Mouse (Mus musculus) heart, embryonic 14.5 days (tissue): Measurements from ENCODE around the gene Sec22c. TPM values are rescaled to one million over a fixed set of nuclear protein-coding genes. Genes with fewer than 3 reads are reported as not detected.

Experiments
- ATAC-seq: fragments of 200-750 bp; cut with Nextera tagmentation; 2 replicates; pipeline ENCODE4 v1.8.0; 2017; ENCODE audit warnings: low read depth, moderate TSS enrichment; ENCODE audit not compliant: insufficient number of reproducible peaks, insufficient read depth, low FRiP score
- H3K27ac ChIP-seq, 2 experiments: fragments of 200-500 bp in 1 of 2; fragments of 300-500 bp in 1 of 2; sonication (generic) in 1 of 2; replicated peaks in 1 of 2; 2 replicates each; pipeline ENCODE4 v1.5.1; 2012 to 2014; ENCODE audit warnings: low read depth in 2 of 2, low read length in 2 of 2, control low read depth in 1 of 2, mild to moderate bottlenecking in 1 of 2, mixed read lengths in 1 of 2; ENCODE audit not compliant: control insufficient read depth in 1 of 2, insufficient read depth in 1 of 2
- H3K27me3 ChIP-seq: fragments of 300-500 bp; sonication (generic); 2 replicates; pipeline ENCODE4 v1.6.1; 2014; ENCODE audit warnings: mild to moderate bottlenecking, low read length, control low read depth; ENCODE audit not compliant: control insufficient read depth, insufficient read depth
- H3K36me3 ChIP-seq: fragments of 300-500 bp; sonication (generic); 2 replicates; pipeline ENCODE4 v1.6.1; 2014; ENCODE audit warnings: mild to moderate bottlenecking, control low read depth, low read length, mixed read lengths; ENCODE audit not compliant: control insufficient read depth, insufficient read depth
- H3K4me1 ChIP-seq, 2 experiments: fragments of 200-500 bp in 1 of 2; fragments of 300-500 bp in 1 of 2; sonication (generic) in 1 of 2; 2 replicates each; pipeline ENCODE4 v1.6.1; 2012 to 2014; ENCODE audit warnings: low read length in 2 of 2, control low read depth in 1 of 2, mixed read lengths in 1 of 2; ENCODE audit not compliant: control insufficient read depth in 2 of 2, insufficient read depth in 2 of 2
- H3K4me2 ChIP-seq: fragments of 300-500 bp; sonication (generic); 2 replicates; pipeline ENCODE4 v1.6.1; 2014; ENCODE audit warnings: mild to moderate bottlenecking, low read length
- H3K4me3 ChIP-seq, 2 experiments: fragments of 200-500 bp in 1 of 2; fragments of 300-500 bp in 1 of 2; sonication (generic) in 1 of 2; 2 replicates each; pipeline ENCODE4 v1.5.1; 2012 to 2014; ENCODE audit warnings: low read length in 2 of 2, mild to moderate bottlenecking in 2 of 2, control low read depth in 1 of 2, low read depth in 1 of 2, moderate library complexity in 1 of 2; ENCODE audit not compliant: control insufficient read depth in 1 of 2, insufficient read depth in 1 of 2
- H3K9ac ChIP-seq: fragments of 300-500 bp; sonication (generic); 2 replicates; pipeline ENCODE4 v1.6.1; 2014; ENCODE audit warnings: mild to moderate bottlenecking, low read length
- H3K9me3 ChIP-seq: fragments of 300-500 bp; sonication (generic); 2 replicates; pipeline ENCODE4 v1.6.1; 2016; ENCODE audit warnings: low read length, control low read depth; ENCODE audit not compliant: control insufficient read depth
- WGBS: fragments of 180-500 bp; shearing (Covaris S2); extraction: QIAGEN DNeasy Blood & Tissue Kit; methylation state at CpG from one replicate; pipeline ENCODE4 v1.1.7; 2014; 5-methylcytosine and 5-hydroxymethylcytosine counted together
- polyA plus RNA-seq: library from polyadenylated mRNA; unstranded; fragments of >200 nt; fragmentation: Nextera tagmentation; extraction: Ambion mirVana; gene quantifications from 2 replicates; pipeline ENCODE4 v1.2.1, GENCODE M21; 2014

The Sec22c gene
- polyA plus RNA-seq, 1 experiment from 2014 or later, result 4.4 TPM

DNA sequence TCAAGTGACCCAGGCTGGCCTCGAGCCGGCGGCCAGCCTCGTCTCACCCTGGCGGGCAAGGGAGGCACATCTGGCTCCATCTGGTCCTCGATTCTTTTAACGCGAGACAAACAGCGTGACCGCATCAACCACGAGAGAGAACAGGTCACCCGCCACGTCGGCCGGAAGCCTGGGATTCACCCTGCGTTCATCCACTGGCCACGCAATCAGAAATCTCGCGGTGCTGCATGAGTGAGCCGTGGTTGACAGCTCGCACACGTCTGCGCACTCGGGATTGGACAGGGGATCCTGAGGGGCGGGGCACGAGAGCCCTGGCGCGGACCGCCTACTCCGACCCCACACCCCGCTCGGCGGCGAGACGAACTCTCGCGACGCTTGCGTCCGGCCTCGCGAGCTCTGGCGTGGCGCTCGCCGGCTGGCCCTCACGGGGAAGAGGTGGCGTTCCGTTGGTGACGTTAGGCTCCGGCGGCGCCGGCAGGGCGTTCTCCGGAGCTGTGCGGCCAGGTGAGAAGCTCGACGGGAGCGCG, 13.6 kb upstream of the Sec22c start, which contains the start of gene Nktr:
Gene Nktr (plus strand): TSS at position 378 of the 527 bp plus-strand sequence.
- Histone ChIP-seq H3K27me3 (no peaks in the 10 kb centered on the region), H3K4me2 (peak within 1 kb of the TSS; percentile 77)
- 1% methylated on average over 48 of the region's 61 CpGs for WGBS

GRCm38 (mm10) chr9:121718070-121718705, 12.9 kb upstream of the Sec22c start:
- Histone ChIP-seq H3K9ac (peak overlapping the region; percentile 68), H3K4me1 (peaks cover 4 to 17% of the 10 kb centered on the region in 2 experiments), H3K27ac (peak overlapping the region; percentile 95 to 96), H3K4me2 (peak overlapping the region; percentile 65), H3K4me3 (peak overlapping the region; percentile 51 to 73), H3K36me3 (peaks cover 13% of the 10 kb centered on the region), H3K27me3 (no peaks in the 10 kb centered on the region), H3K9me3 (no peaks in the 10 kb centered on the region)
- ATAC-seq, result no peak
- 68% methylated on average over 15 of the region's 15 CpGs for WGBS

More for the DNA sequence above, 13.6 kb upstream of the Sec22c start, which contains the start of gene Nktr:
- Histone ChIP-seq H3K9me3 (no peaks in the 10 kb centered on the region), H3K4me3 (peak within 1 kb of the TSS; percentile 70 to 73), H3K9ac (peak within 1 kb of the TSS; percentile 93), H3K36me3 (peaks cover 7% of the 10 kb centered on the region), H3K4me1 (peaks cover 4 to 19% of the 10 kb centered on the region in 2 experiments), H3K27ac (peak within 1 kb of the TSS; percentile 95 to 96)
- ATAC-seq, result peak; percentile 99

GRCm38 (mm10) chr9:121717048-121717447, 11.8 kb upstream of the Sec22c start:
- ATAC-seq, result no peak
- no peaks in the 10 kb centered on the region for H3K9me3 ChIP-seq
- H3K9ac ChIP-seq, result no peak overlapping the region
- 83% methylated on average over 2 of the region's 2 CpGs for WGBS
- no peak overlapping the region for H3K4me3 ChIP-seq
- no peak overlapping the region for H3K4me2 ChIP-seq
- peaks cover 4 to 17% of the 10 kb centered on the region in 2 experiments for H3K4me1 ChIP-seq
- no peaks in the 10 kb centered on the region for H3K27me3 ChIP-seq
- H3K36me3 ChIP-seq, result peaks cover 24% of the 10 kb centered on the region
- no peak overlapping the region for H3K27ac ChIP-seq

- Histone ChIP-seq H3K9me3 (no peaks in the 10 kb centered on the region), H3K27ac (peak overlapping the region; percentile 98 to 99), H3K9ac (peak overlapping the region; percentile 95), H3K4me2 (peak overlapping the region; percentile 69), H3K4me1 (peaks cover 4 to 22% of the 10 kb centered on the region in 2 experiments), H3K27me3 (no peaks in the 10 kb centered on the region), H3K36me3 (peaks cover 20% of the 10 kb centered on the region), H3K4me3 (peak overlapping the region; percentile 87 to 88)
- ATAC-seq, result peak; percentile 33; the same call in 1 of the 2 replicates
- 1% methylated on average over 18 of the region's 18 CpGs for WGBS
Measured at GRCm38 (mm10) chr9:121710584-121710975, 5.3 kb upstream of the Sec22c start.

DNA sequence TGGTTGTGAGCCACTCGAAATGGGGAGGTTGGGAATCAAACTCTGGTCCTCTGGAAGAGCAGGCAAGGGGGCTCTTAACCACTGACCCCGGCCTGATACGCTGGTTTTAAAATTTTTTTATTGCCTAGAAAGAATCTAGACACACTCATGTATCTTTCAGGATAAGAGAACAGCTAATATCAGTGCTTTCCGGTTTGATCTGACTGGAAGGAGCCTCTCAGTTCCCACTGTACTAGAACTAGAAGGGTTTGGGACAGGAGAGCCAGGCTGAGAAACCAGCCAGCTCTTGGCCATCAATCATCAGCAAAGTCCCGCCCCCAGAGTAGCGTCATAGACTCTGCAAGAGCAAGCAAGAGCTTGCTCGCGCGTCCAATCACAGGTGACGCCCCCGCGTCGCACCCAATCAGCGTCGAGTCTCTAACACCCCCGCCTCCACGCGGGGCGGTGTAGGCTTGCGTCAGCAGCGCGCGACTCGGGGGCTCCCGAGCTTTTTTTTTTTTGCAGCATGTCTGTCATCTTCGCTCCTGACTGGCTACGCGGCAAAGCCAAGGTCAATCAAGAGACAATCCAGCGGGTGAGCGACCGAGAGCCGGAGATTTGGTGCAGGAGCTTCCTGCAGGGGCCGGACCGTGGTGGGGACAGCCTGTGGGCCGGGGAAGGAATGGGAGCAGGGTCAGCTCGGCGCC, 4.8 kb upstream of the Sec22c start, which contains the start of gene Ss18l2:
Gene Ss18l2 (plus strand): TSS at position 432 of the 686 bp plus-strand sequence.
- Histone ChIP-seq H3K36me3 (peaks cover 20% of the 10 kb centered on the region), H3K4me1 (peaks cover 7 to 27% of the 10 kb centered on the region in 2 experiments), H3K4me2 (peak within 1 kb of the TSS; percentile 69), H3K4me3 (peak within 1 kb of the TSS; percentile 87 to 88), H3K9ac (peak within 1 kb of the TSS; percentile 95), H3K27me3 (no peaks in the 10 kb centered on the region), H3K27ac (peak within 1 kb of the TSS; percentile 98 to 99), H3K9me3 (no peaks in the 10 kb centered on the region)
- WGBS, result 6% methylated on average over 37 of the region's 37 CpGs
- ATAC-seq, result peak; percentile 99

- Histone ChIP-seq H3K27me3 (no peaks in the 10 kb centered on the region), H3K4me3 (no peak overlapping the region), H3K9ac (peak overlapping the region; percentile 43; the same call in 1 of the 2 replicates), H3K4me2 (no peak overlapping the region), H3K9me3 (no peaks in the 10 kb centered on the region), H3K36me3 (peaks cover 20% of the 10 kb centered on the region), H3K4me1 (peaks cover 12 to 34% of the 10 kb centered on the region in 2 experiments), H3K27ac (no peak overlapping the region)
- WGBS, result 58% methylated on average over 7 of the region's 7 CpGs
- no peak for ATAC-seq
Measured at GRCm38 (mm10) chr9:121708506-121709486, 3.5 kb upstream of the Sec22c start.

GRCm38 (mm10) chr9:121707801-121708200, 2.5 kb upstream of the Sec22c start:
- no peak for ATAC-seq
- Histone ChIP-seq H3K4me1 (peaks cover 12 to 35% of the 10 kb centered on the region in 2 experiments), H3K27ac (no peak overlapping the region), H3K36me3 (peaks cover 10% of the 10 kb centered on the region), H3K27me3 (no peaks in the 10 kb centered on the region), H3K4me3 (no peak overlapping the region), H3K9ac (no peak overlapping the region), H3K9me3 (no peaks in the 10 kb centered on the region), H3K4me2 (no peak overlapping the region)
- 37% methylated on average over 6 of the region's 6 CpGs for WGBS
